22 mouse cellular contexts compared by ENCODE assay signal in genomic region chr1:35682511-35682949, GRCm38 (mm10).
DNase-seq lines count a peak whose midpoint lies in the region; ATAC-seq lines count a peak whose summit lies in the region.
"Had no signal": no experiment of that assay in that cellular context is flagged by ENCODE, and none has a peak within 500 bp of the region (broad histone marks: within the 10 kb centered on the region; RNA-seq: fewer than 3 reads in every experiment).

No protein-coding gene starts in this region.

- H3K4me1 ChIP-seq in hindbrain, embryonic 16.5 days (ENCODE audit: control insufficient read depth, insufficient read depth, low read depth, low read length) = no peaks in the 10 kb centered on the region
- H3K4me1 ChIP-seq in hindbrain, embryonic 10.5 days (replicated peaks) = no peaks in the 10 kb centered on the region
- H3K4me1 ChIP-seq: embryonic facial prominence, embryonic 15.5 days; limb, embryonic 12.5 days; liver, embryonic 13.5 days; midbrain, embryonic 12.5 days; stomach, embryonic 15.5 days had no signal

- DNase-seq in hindbrain, embryonic 10.5 days (ENCODE audit: low spot score) = no peak
- peak; percentile 38 for DNase-seq in cerebellum, adult 9-10 months
- DNase-seq in lung, postnatal 10 days = peak; percentile 40
- DNase-seq in right cerebral cortex, postnatal 14 days = no peak
- no peak for DNase-seq in c-Kit-positive CD71-positive TER-119-positive erythroid progenitor cells, embryonic 14.5 days (ENCODE audit: low spot score)
- no peak for DNase-seq in urinary bladder, adult 18-20 months (ENCODE audit: low spot score in 2 of 2)
- DNase-seq: adrenal gland, postnatal 10 days; B cell, adult 2 months; embryo, embryonic 11 days; gastrocnemius, postnatal 14 days; heart, postnatal 10 days; kidney, adult 18-20 months; kidney, postnatal 14 days; liver, embryonic 13.5 days had no signal

- 59% methylated on average over 8 of the region's 8 CpGs for WGBS in hindbrain, embryonic 16.5 days
- 89% methylated on average over 8 of the region's 8 CpGs for WGBS in hindbrain, embryonic 10.5 days

- H3K4me3 ChIP-seq in hindbrain, embryonic 16.5 days (ENCODE audit: low read length) = no peak overlapping the region
- H3K4me3 ChIP-seq in hindbrain, embryonic 10.5 days = no peak overlapping the region
- H3K4me3 ChIP-seq: embryonic facial prominence, embryonic 15.5 days; left cerebral cortex, adult 2 months; limb, embryonic 12.5 days; liver, embryonic 13.5 days; midbrain, embryonic 12.5 days; stomach, embryonic 15.5 days had no signal

- H3K36me3 ChIP-seq in hindbrain, embryonic 16.5 days (ENCODE audit: control insufficient read depth, insufficient read depth, low read length) = no peaks in the 10 kb centered on the region
- no peaks in the 10 kb centered on the region for H3K36me3 ChIP-seq in hindbrain, embryonic 10.5 days
- H3K36me3 ChIP-seq: embryonic facial prominence, embryonic 15.5 days; limb, embryonic 12.5 days; liver, embryonic 13.5 days; midbrain, embryonic 12.5 days; stomach, embryonic 15.5 days had no signal

- no peak overlapping the region for H3K4me2 ChIP-seq in hindbrain, embryonic 16.5 days (ENCODE audit: low read length)
- H3K4me2 ChIP-seq: embryonic facial prominence, embryonic 15.5 days; limb, embryonic 12.5 days; liver, embryonic 13.5 days; midbrain, embryonic 12.5 days; stomach, embryonic 15.5 days had no signal

- ATAC-seq in hindbrain, embryonic 16.5 days = peak; percentile 65
- peak; percentile 64 for ATAC-seq in cerebellum, adult (ENCODE audit: insufficient number of reproducible peaks, low FRiP score, low TSS enrichment)

- no peaks in the 10 kb centered on the region for H3K9me3 ChIP-seq in hindbrain, embryonic 16.5 days (ENCODE audit: control insufficient read depth, low read length)
- H3K9me3 ChIP-seq in hindbrain, embryonic 10.5 days = no peaks in the 10 kb centered on the region
- H3K9me3 ChIP-seq: embryonic facial prominence, embryonic 15.5 days; limb, embryonic 12.5 days; liver, embryonic 13.5 days; stomach, embryonic 15.5 days had no signal

- no peak overlapping the region for H3K9ac ChIP-seq in hindbrain, embryonic 16.5 days (ENCODE audit: low read depth, low read length)
- H3K9ac ChIP-seq: embryonic facial prominence, embryonic 15.5 days; limb, embryonic 12.5 days; liver, embryonic 13.5 days; midbrain, embryonic 12.5 days; stomach, embryonic 15.5 days had no signal

- H3K27me3 ChIP-seq in hindbrain, embryonic 16.5 days (replicated peaks; ENCODE audit: control insufficient read depth, insufficient read depth, low read length) = no peaks in the 10 kb centered on the region
- H3K27me3 ChIP-seq in hindbrain, embryonic 10.5 days (ENCODE audit: insufficient read depth, poor library complexity, severe bottlenecking) = no peaks in the 10 kb centered on the region
- H3K27me3 ChIP-seq: embryonic facial prominence, embryonic 15.5 days; limb, embryonic 12.5 days; liver, embryonic 13.5 days; midbrain, embryonic 12.5 days; stomach, embryonic 15.5 days had no signal

- no peak overlapping the region for H3K27ac ChIP-seq in hindbrain, embryonic 16.5 days (ENCODE audit: low read depth, low read length)
- H3K27ac ChIP-seq in hindbrain, embryonic 10.5 days = no peak overlapping the region
- H3K27ac ChIP-seq: embryonic facial prominence, embryonic 15.5 days; left cerebral cortex, adult 2 months; limb, embryonic 12.5 days; liver, embryonic 13.5 days; macrophage; midbrain, embryonic 12.5 days; stomach, embryonic 15.5 days had no signal

Comparison
In these comparisons a context has a peak if more than half of its experiments do, and no peak if none do; other contexts are left out.
1. DNase-seq: peak in cerebellum, adult 9-10 months (single experiment) and lung, postnatal 10 days (single experiment); none in hindbrain, embryonic 10.5 days (single experiment), right cerebral cortex, postnatal 14 days (single experiment), c-Kit-positive CD71-positive TER-119-positive erythroid progenitor cells, embryonic 14.5 days (single experiment) and urinary bladder, adult 18-20 months (0 of 2).